Mouse (Mus musculus) cortical plate, adult 2 months (tissue): Measurements from ENCODE around the gene Slc2a1. TPM values are rescaled to one million over a fixed set of nuclear protein-coding genes. Genes with fewer than 3 reads are reported as not detected.

Source experiments
- H3K27ac ChIP-seq: fragments of 200-500 bp; 2 replicates; pipeline ENCODE4 v1.5.1; 2012; ENCODE audit warnings: low read length, control low read depth, inconsistent platforms; ENCODE audit not compliant: insufficient read depth
- H3K4me1 ChIP-seq: fragments of 200-500 bp; 2 replicates; pipeline ENCODE4 v1.6.1; 2011; ENCODE audit warnings: low read length; ENCODE audit not compliant: control insufficient read depth, insufficient read depth
- H3K4me3 ChIP-seq: fragments of 200-500 bp; 2 replicates; pipeline ENCODE4 v1.5.1; 2011; ENCODE audit warnings: mild to moderate bottlenecking, low read length, control low read depth; ENCODE audit not compliant: insufficient read depth
- CTCF ChIP-seq: fragments of 200-500 bp; IDR thresholded peaks from 2 replicates; pipeline ENCODE4 v1.5.1; 2011; ENCODE audit warnings: mild to moderate bottlenecking, control low read depth, low read length; ENCODE audit not compliant: insufficient read depth; ENCODE audit errors: extremely low read depth
- POLR2A ChIP-seq: fragments of 200-500 bp; IDR thresholded peaks from 2 replicates; pipeline ENCODE4 v1.6.1; 2011; ENCODE audit warnings: mild to moderate bottlenecking, low read length, control low read depth; ENCODE audit not compliant: insufficient read depth; ENCODE audit errors: extremely low read depth
- polyA plus RNA-seq: library from polyadenylated mRNA; depleted of rRNA; stranded (reverse); fragments of >200 nt; gene quantifications from 2 replicates; pipeline ENCODE4 v1.2.3, GENCODE M21; 2012; rRNA removed

Gene Slc2a1
- polyA plus RNA-seq, 1 experiment, result 112 TPM

- TF ChIP-seq POLR2A (no peak), CTCF (no peak)
- H3K27ac ChIP-seq, result no peak overlapping the region
- no peak overlapping the region for H3K4me3 ChIP-seq
- H3K4me1 ChIP-seq, result no peaks in the 10 kb centered on the region; the same call in 1 of the 2 replicates
These were observed 77.3 kb downstream of the Slc2a1 start for GRCm38 (mm10) chr4:119185771-119186170.

Other genes starting within 250 kb of the Slc2a1 start
- gene Olfr1331, start 244.1 kb upstream of the Slc2a1 start, polyA plus RNA-seq, result not detected in 2 replicates
- not detected in 2 replicates for gene Olfr1330, start 220.1 kb upstream of the Slc2a1 start, polyA plus RNA-seq
- not detected in 2 replicates for gene Olfr1329, start 191.2 kb upstream of the Slc2a1 start, polyA plus RNA-seq
- gene Olfr1328, start 170.1 kb upstream of the Slc2a1 start, polyA plus RNA-seq, result not detected in 2 replicates
- gene Lao1, start 147.1 kb upstream of the Slc2a1 start, polyA plus RNA-seq, result 0.10 and 0.17 TPM in 2 replicates
- gene Zfp691, start 65.5 kb downstream of the Slc2a1 start, polyA plus RNA-seq, result 8.1 and 8.8 TPM in 2 replicates
- gene Ermap, start 81.3 kb downstream of the Slc2a1 start, polyA plus RNA-seq, result 0.55 and 0.56 TPM in 2 replicates
- gene Svbp, start 86.6 kb downstream of the Slc2a1 start, polyA plus RNA-seq, result 29.2 and 29.9 TPM in 2 replicates
- 1.2 TPM in 2 replicates for gene Tmem269, start 109.5 kb downstream of the Slc2a1 start, polyA plus RNA-seq
- 13.0 TPM in 2 replicates for gene AU022252, start 124.0 kb downstream of the Slc2a1 start, polyA plus RNA-seq
- gene P3h1, start 124.2 kb downstream of the Slc2a1 start, polyA plus RNA-seq, result 10.6 and 10.8 TPM in 2 replicates
- 0.32 and 0.58 TPM in 2 replicates for gene Cldn19, start 146.7 kb downstream of the Slc2a1 start, polyA plus RNA-seq
- gene Ybx1, start 185.9 kb downstream of the Slc2a1 start, polyA plus RNA-seq, result 226 and 233 TPM in 2 replicates
- 21.6 and 24.5 TPM in 2 replicates for gene Ppih, start 211.8 kb downstream of the Slc2a1 start, polyA plus RNA-seq